Comparison of ENCODE assay signal across 1 mouse cellular context in genomic region chr19:6262222-6262621, GRCm38 (mm10).
TF ChIP-seq lines count a peak whose summit lies in the region.

No protein-coding gene starts in this region.

TF ChIP-seq in MEL, 35 proteins besides CTCF, POLR2A, EP300 and RAD21 (continued from another document):
- no peak for TF ChIP-seq MYC (IDR thresholded peaks at IDR 0.05; ENCODE audit: low read depth, low read length)
- TF ChIP-seq BHLHE40 (IDR thresholded peaks at IDR 0.05; ENCODE audit: borderline replicate concordance, low read depth, low read length): no peak
- TF ChIP-seq E2F4 (IDR thresholded peaks at IDR 0.05; ENCODE audit: borderline replicate concordance, low read depth, low read length): no peak
- no peak for TF ChIP-seq MAX (IDR thresholded peaks at IDR 0.05; ENCODE audit: low read length)
- TF ChIP-seq UBTF (IDR thresholded peaks at IDR 0.05; ENCODE audit: borderline replicate concordance, insufficient read depth, low read depth, low read length): no peak
- TF ChIP-seq HCFC1 (IDR thresholded peaks at IDR 0.05; ENCODE audit: low read depth, low read length): 0 out of 2 replicates have a peak, but pooled peaks have one; percentile 32
- TF ChIP-seq SIN3A (IDR thresholded peaks at IDR 0.05; ENCODE audit: low read length): peak; percentile 62; the same call in 1 of the 2 replicates
- TF ChIP-seq ZC3H11A (IDR thresholded peaks at IDR 0.05; ENCODE audit: low read depth, low read length): peak; percentile 82
- TF ChIP-seq POLR2AphosphoS5 (IDR thresholded peaks at IDR 0.05; ENCODE audit: borderline replicate concordance, low read depth, low read length): no peak
- no peak for TF ChIP-seq RCOR1 (IDR thresholded peaks at IDR 0.05; ENCODE audit: low read depth, low read length)
- TF ChIP-seq CHD2 (IDR thresholded peaks at IDR 0.05; ENCODE audit: low read length): no peak
- TF ChIP-seq NRF1 (IDR thresholded peaks at IDR 0.05; ENCODE audit: insufficient read depth, low read depth, low read length, poor library complexity, severe bottlenecking): no peak
- TF ChIP-seq ZKSCAN1 (IDR thresholded peaks at IDR 0.05; ENCODE audit: low read depth, low read length): no peak
- no peak for TF ChIP-seq TCF12 (IDR thresholded peaks at IDR 0.05; ENCODE audit: low read depth, low read length)
- TF ChIP-seq GATA1 (IDR thresholded peaks at IDR 0.05; ENCODE audit: low read depth, low read length): no peak
- TF ChIP-seq USF1 (IDR thresholded peaks at IDR 0.05; ENCODE audit: low read depth, low read length): no peak
- no peak for TF ChIP-seq POLR2AphosphoS2 (IDR thresholded peaks at IDR 0.05; ENCODE audit: low read length)
- TF ChIP-seq ZNF384 (IDR thresholded peaks at IDR 0.05; ENCODE audit: low read depth, low read length): 0 out of 2 replicates have a peak, but pooled peaks have one; percentile 24
- no peak for TF ChIP-seq CHD1 (IDR thresholded peaks at IDR 0.05; ENCODE audit: low read depth, low read length)
- TF ChIP-seq ZMIZ1 (IDR thresholded peaks at IDR 0.05; ENCODE audit: low read depth, low read length): no peak
- TF ChIP-seq ETS1 (IDR thresholded peaks at IDR 0.05; ENCODE audit: low read depth, low read length): no peak
- no peak for TF ChIP-seq MEF2A (IDR thresholded peaks at IDR 0.05; ENCODE audit: extremely low read depth, insufficient replicate concordance, low read depth, low read length, poor library complexity, severe bottlenecking)
- TF ChIP-seq MAFK (IDR thresholded peaks at IDR 0.05; ENCODE audit: borderline replicate concordance, low read depth, low read length): no peak
- TF ChIP-seq MAZ (IDR thresholded peaks at IDR 0.05; ENCODE audit: low read depth, low read length): 0 out of 2 replicates have a peak, but pooled peaks have one; percentile 32
- no peak for TF ChIP-seq NELFE (IDR thresholded peaks at IDR 0.05; ENCODE audit: low read depth, low read length)
- TF ChIP-seq ELF1 (IDR thresholded peaks at IDR 0.05; ENCODE audit: low read depth, low read length): no peak
- TF ChIP-seq TAL1 (IDR thresholded peaks at IDR 0.05; ENCODE audit: low read length): no peak
